Mouse (Mus musculus): ENCODE measurements around the gene Osbp2.
A peak's percentile ranks its signal among the peaks of the same experiment; 100 is the strongest.

Gene Osbp2

DNA sequence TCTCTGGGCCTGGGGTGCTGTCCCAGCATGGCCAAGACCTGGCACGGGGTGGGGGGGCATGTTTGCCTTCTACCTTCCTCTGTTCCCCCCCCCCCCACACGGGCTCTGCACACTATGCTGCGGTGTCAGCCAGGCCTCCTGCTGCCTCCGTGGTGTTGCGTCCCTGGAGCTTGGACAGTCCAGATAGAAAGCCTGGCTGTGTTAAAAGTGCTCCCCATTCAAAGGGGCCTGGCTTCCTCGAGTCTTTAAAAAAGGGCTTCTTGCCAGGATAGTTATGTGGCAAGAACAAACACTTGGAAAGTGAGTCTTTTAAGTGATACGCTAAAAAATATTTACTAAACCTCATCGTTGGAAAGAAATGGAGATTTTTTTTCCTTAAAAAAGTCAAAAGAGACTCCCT, 159.3 kb downstream of the Osbp2 start:
- no peak for DNase-seq (ENCODE audit: low read depth, low spot score)

DNA sequence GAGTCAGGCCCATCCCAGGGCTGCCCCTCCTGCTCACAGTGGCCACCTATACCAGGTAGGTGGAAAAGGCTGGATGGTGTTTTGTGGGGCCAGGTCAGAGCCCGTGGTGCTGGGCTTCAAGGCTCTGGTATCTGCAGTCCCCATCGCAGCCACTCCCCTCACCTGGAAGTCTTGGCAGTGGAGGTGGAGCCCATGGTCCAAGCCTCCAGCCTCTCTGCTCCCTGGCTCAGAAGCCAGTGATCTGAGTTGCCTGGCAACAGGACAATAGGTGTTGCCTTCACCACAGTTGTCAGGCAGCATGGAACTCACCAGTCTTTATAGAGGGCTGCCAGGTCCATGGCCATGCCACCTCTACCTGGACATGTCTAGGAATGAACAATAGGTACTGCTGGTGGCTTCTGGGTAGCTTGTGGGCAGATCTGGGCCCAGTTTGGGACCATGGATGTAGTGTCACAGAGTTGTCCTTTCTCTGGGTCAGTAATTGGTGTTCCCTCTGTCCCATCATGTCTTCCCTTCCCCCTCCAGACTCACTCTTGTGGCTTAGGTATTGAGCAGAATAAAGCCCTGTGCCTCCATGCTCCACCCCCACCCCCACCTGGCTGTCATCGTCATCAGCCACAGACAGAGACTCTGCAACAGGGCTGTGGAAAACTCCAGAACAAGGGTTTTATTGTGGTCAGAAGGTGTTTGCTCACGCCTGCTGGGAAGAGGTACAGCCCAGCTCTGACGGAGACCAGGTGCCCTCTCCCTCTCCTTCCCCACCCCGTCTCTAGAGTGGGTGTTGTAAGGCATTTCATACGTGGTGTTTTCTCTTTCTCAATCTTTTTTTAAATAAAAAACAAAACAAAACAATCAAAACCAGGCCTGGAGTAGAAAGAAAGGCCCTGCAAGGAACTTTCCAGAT, 160.4 kb downstream of the Osbp2 start:
- DNase-seq (ENCODE audit: low read depth, low spot score): no peak

DNA sequence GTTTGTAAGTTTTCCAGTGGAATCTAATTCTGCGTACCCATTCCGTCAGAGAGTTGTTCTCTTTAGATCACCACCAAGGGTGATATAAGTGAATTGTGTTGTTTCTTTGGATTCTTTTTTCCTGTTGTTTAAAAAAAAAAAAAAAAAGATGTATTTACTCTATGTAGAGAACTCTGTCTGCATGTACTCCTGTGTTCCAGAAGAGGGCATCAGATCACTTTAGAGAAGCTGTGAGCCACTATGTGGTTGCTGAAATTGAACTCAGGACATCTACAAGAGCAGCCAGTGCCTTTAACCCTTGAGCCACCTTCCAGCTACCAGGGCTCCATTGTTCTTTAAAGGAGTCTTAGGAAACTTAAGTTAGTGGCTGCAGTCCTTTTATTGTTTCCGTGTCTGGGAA, 166.3 kb downstream of the Osbp2 start:
- DNase-seq (ENCODE audit: low read depth, low spot score): peak; percentile 41

- DNase-seq (ENCODE audit: low read depth, low spot score): no peak
Measured at GRCm38 (mm10) chr11:3696086-3696616, 167.6 kb downstream of the Osbp2 start.

- DNase-seq (ENCODE audit: low read depth, low spot score): no peak
Measured at GRCm38 (mm10) chr11:3691746-3692145, 172.0 kb downstream of the Osbp2 start.

DNA sequence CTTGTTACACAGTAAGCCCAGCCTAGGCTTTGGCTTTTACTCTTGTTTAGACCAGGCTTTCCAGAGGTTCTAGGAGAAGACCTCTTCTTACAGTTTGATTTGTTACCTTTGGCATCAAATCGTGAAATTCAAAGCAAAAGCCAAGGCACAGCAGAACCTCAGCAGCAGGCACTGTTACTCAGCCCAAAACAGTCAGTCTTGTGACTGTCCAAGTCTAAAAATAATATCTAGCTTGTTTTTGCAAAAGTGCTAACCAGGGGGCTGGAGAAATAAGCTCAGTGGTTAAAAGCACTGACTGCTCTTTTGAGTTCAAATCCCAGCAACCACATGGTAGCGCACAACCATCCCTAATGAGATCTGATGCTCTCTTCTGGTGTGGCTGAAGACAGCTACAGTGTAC, 176.8 kb downstream of the Osbp2 start:
- no peak for DNase-seq (ENCODE audit: low read depth, low spot score)

- no peak for DNase-seq (ENCODE audit: low read depth, low spot score)
Measured at GRCm38 (mm10) chr11:3686318-3686717, 177.4 kb downstream of the Osbp2 start.

DNA sequence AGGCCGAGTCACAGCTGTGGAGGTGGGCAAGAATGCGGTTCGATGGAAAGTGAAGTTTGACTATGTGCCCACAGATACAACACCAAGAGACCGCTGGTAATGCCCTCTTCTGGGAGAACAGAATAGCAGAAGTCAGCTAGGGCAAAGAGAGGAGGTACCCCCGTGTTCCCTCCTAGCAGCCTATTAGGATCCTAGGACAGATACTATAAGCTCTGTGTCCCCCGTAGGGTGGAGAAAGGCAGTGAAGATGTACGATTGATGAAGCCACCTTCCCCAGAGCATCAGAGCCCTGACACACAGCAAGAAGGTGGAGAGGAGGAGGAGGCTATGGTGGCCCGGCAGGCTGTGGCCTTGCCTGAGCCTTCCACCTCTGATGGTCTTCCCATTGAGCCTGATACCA, 178.3 kb downstream of the Osbp2 start:
- no peak for DNase-seq (ENCODE audit: low read depth, low spot score)

- DNase-seq (ENCODE audit: low read depth, low spot score): no peak
Measured at GRCm38 (mm10) chr11:3684723-3685430, 178.8 kb downstream of the Osbp2 start.

DNA sequence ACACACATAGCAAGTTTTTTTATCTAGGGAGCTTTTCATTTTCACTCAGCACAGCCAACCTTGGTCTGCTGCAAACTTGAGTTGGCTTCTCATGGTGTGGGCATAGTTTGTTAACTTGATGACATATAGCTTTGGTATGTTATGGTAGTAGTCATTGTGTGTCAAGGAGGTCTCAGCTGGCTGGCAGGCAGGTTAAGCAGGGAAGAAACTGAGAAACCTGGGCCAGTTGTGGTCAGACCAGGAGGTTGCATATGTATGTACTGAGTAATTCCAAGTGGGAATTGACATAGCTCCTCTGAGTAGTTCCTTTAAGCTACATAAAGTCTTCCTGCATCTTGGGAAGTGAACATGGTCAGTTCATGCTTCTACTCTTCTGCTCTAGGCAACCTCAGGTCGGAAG, 179.5 kb downstream of the Osbp2 start:
- no peak for DNase-seq (ENCODE audit: low read depth, low spot score)

- no peak for DNase-seq (ENCODE audit: low read depth, low spot score)
Measured at GRCm38 (mm10) chr11:3683696-3684095, 180.0 kb downstream of the Osbp2 start.

DNA sequence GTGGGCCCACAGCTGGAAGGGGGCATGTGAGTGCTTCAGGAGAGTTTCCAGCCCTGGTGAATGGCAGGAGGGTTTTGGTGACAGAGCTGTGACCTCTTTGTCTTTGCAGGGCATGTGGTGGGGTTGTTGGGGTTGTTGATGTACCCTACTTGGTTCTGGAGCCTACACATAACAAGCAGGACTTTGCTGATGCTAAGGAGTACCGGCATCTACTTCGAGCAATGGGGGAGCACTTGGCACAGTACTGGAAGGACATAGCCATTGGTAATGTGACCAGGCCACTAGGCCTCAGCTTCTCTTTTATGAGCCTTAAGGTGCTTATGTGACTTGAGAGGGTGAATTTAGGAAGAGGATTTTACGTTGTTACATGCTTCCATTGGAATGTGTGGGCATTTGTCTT, 183.9 kb downstream of the Osbp2 start:
- DNase-seq (ENCODE audit: low read depth, low spot score): no peak

GRCm38 (mm10) chr11:3677204-3677603, 186.5 kb downstream of the Osbp2 start:
- DNase-seq (ENCODE audit: low read depth, low spot score): no peak

DNA sequence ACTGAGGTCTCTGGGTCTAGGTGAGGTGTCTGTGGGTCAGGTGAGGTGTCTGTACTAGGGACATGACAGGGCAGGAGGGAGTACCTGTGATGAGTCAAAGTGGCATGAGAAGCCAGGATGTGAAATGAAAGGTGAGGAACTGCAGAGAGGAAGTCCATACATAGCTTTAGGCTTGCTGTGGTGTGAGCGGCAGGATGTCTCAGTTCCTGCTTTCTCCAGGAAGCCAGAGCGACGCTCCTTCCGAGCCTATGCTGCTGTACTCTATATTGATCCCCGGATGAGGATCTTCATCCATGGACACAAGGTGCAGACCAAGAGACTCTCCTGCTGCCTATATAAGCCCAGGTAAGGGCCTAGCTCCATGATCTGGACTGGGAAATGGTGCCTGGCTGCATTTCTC, 187.3 kb downstream of the Osbp2 start:
- no peak for DNase-seq (ENCODE audit: low read depth, low spot score)

- DNase-seq (ENCODE audit: low read depth, low spot score): no peak
Measured at GRCm38 (mm10) chr11:3674545-3674944, 189.2 kb downstream of the Osbp2 start.

DNA sequence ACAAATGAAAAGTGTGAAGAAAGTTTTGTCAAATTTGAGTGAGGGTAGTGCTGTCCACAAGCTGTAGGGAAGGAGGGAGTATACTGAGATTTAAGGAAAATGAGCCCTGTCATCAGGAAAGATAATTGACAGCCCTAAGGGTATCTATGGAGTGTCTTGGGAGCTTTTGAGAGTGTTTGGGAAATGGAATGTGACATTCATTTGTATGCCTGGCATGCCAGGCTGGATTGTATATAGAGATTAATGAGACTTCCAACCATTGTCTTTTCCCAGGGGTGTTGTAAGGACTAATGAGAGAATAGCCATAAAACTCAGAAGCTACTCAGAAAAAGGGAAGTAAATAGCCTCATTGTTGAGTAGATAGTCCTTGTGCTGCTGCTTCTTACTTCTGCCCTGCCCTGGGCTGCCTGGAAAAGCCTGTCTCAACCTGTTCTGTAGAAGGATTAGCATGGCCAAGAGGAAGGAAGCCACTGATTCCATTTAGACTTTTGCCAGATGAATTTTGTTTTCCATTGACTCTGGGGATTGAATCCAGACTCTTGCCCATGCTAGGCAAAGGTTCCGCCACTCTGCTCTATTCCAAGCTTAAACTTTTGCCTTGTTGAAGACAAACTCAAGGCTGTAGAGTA, 192.6 kb downstream of the Osbp2 start:
- DNase-seq (ENCODE audit: low read depth, low spot score): no peak

DNA sequence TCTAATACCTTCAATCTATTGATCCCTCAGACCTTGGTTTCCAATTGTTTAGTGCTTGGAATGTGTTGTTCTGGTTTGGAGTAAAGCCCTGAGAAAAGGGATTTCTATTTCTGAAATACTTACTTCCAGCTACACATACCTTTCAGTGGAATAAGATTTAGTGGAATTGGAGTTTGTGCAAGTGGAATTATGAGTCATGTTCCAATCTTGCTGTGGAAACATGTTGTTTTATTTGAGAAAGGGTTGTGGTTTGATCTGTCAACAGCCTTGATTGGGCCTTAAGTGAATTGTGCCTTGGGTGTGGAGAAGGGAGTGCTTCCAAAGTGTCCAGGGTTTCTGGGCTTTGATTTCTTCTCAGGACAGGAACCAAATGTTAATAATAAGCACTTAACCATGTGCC, 193.9 kb downstream of the Osbp2 start:
- no peak for DNase-seq (ENCODE audit: low read depth, low spot score)

DNA sequence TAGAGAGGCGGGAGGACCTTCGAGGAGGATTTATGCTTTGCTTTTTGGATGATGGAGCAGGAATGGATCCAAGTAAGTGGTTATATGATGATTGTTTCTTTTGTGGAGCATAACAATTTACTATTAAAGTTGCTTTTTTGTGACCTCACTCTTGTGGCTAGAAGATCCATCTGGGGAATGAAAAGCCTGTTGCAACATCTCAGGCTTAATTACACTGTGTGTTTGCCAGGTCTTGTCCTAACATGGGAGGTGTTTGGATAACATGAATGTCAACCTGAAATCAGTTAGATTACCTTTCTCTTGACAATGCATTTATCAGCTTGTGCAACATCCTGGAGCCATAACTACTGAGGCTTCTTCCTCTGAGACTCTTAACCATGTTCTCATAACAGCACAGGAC, 194.9 kb downstream of the Osbp2 start:
- DNase-seq (ENCODE audit: low read depth, low spot score): no peak

- no peak for DNase-seq (ENCODE audit: low read depth, low spot score)
Measured at GRCm38 (mm10) chr11:3667506-3667905, 196.2 kb downstream of the Osbp2 start.

- no peak for DNase-seq (ENCODE audit: low read depth, low spot score)
Measured at GRCm38 (mm10) chr11:3661964-3662363, 201.7 kb downstream of the Osbp2 start.

Measured in ES-CJ7 (cell line).